Mouse (Mus musculus): Measurements from ENCODE around the gene Snrnp25. TPM values are rescaled to one million over a fixed set of nuclear protein-coding genes. Genes with fewer than 3 reads are reported as not detected.
A peak's percentile ranks its signal among the peaks of the same experiment; 100 is the strongest.

The Snrnp25 gene
- total and polyA plus RNA-seq, 3 experiments = 130 to 158 TPM; not detected in 1

- Histone ChIP-seq H3K27ac (ENCODE audit: control insufficient read depth, low read depth, low read length) (no peak overlapping the region), H3K79me2 (ENCODE audit: control insufficient read depth, insufficient read depth, low read length, poor library complexity) (peaks cover 9% of the 10 kb centered on the region), H3K4me1 (ENCODE audit: control insufficient read depth in 1 of 2, insufficient read depth in 2 of 2, low read length in 2 of 2) (peaks cover 12 to 30% of the 10 kb centered on the region in 2 experiments), H3K27me3 (ENCODE audit: control insufficient read depth in 1 of 2, insufficient read depth in 2 of 2, low read length in 2 of 2) (no peaks in the 10 kb centered on the region), H3K4me3 (ENCODE audit: control insufficient read depth in 1 of 2, insufficient read depth in 1 of 2, low read depth in 2 of 2, low read length in 2 of 2) (no peak overlapping the region), H3K36me3 (ENCODE audit: control insufficient read depth in 1 of 2, insufficient read depth in 2 of 2, low read length in 2 of 2) (peaks cover 0 to 19% of the 10 kb centered on the region in 2 experiments; a peak in 3 of 4 replicates), H3K9me3 (replicated peaks; ENCODE audit: insufficient read depth, low read length) (no peaks in the 10 kb centered on the region), H3K9ac (ENCODE audit: control insufficient read depth, low read depth, low read length, poor library complexity, severe bottlenecking) (no peak overlapping the region)
- no peak for DNase-seq (ENCODE audit: low read depth, low spot score)
- peak in 1 of 3 experiments; percentile 3; a peak in 1 of 6 replicates for TF ChIP-seq CTCF (IDR thresholded peaks at IDR 0.05 in 2 of 3, conservative IDR thresholded peaks at IDR 0.05 in 1 of 3; ENCODE audit: control insufficient read depth in 1 of 3, insufficient read depth in 1 of 3, low read depth in 2 of 3, low read length in 3 of 3, poor library complexity in 1 of 3, severe bottlenecking in 1 of 3)
- TF ChIP-seq CHD1 (IDR thresholded peaks at IDR 0.05; ENCODE audit: low read depth, low read length) = no peak
Measured at GRCm38 (mm10) chr11:32230220-32230619, 25.0 kb downstream of the Snrnp25 start.

DNA sequence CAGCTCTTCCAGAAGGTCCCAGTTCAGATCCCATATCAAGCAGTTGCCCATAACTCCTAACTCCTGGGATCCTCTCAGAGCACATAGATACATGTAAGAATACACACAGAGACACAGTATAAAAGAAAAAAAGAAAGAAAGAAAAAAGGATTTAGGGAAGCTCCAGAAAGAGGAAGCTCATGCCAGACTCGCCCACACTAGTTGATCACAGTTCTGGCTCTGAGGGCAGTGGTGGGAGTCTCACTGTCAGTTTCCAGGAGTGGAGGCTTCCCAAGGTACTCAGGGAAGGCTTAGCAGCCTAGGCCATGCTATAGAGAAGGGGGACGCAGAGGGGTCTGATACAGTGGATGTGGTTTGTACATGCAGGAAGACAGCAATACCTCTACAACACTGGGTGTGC, 25.9 kb downstream of the Snrnp25 start:
- H3K36me3 ChIP-seq (ENCODE audit: control insufficient read depth in 1 of 2, insufficient read depth in 2 of 2, low read length in 2 of 2) = peaks cover 0 to 10% of the 10 kb centered on the region in 2 experiments; a peak in 3 of 4 replicates
- H3K27ac ChIP-seq (ENCODE audit: control insufficient read depth, low read depth, low read length) = peak overlapping the region; percentile 7; the same call in 1 of the 2 replicates
- H3K4me1 ChIP-seq (ENCODE audit: control insufficient read depth in 1 of 2, insufficient read depth in 2 of 2, low read length in 2 of 2) = peaks cover 6 to 21% of the 10 kb centered on the region in 2 experiments
- peak; percentile 81 for DNase-seq (ENCODE audit: low read depth, low spot score)
- no peaks in the 10 kb centered on the region for H3K27me3 ChIP-seq (ENCODE audit: control insufficient read depth in 1 of 2, insufficient read depth in 2 of 2, low read length in 2 of 2)
- H3K79me2 ChIP-seq (ENCODE audit: control insufficient read depth, insufficient read depth, low read length, poor library complexity) = peaks cover 9% of the 10 kb centered on the region
- no peaks in the 10 kb centered on the region for H3K9me3 ChIP-seq (replicated peaks; ENCODE audit: insufficient read depth, low read length)
- H3K4me3 ChIP-seq (ENCODE audit: control insufficient read depth in 1 of 2, insufficient read depth in 1 of 2, low read depth in 2 of 2, low read length in 2 of 2) = no peak overlapping the region
- H3K9ac ChIP-seq (ENCODE audit: control insufficient read depth, low read depth, low read length, poor library complexity, severe bottlenecking) = no peak overlapping the region
- TF ChIP-seq NRF1 (IDR thresholded peaks at IDR 0.05; ENCODE audit: insufficient read depth, low read depth, low read length, poor library complexity, severe bottlenecking) (no peak), ZNF384 (IDR thresholded peaks at IDR 0.05; ENCODE audit: low read depth, low read length) (peak; percentile 40; the same call in 1 of the 2 replicates), EP300 (IDR thresholded peaks at IDR 0.05; ENCODE audit: low read depth in 1 of 2, low read length in 2 of 2) (peak in 1 of 2 experiments; percentile 55; a peak in 1 of 4 replicates), HCFC1 (IDR thresholded peaks at IDR 0.05; ENCODE audit: low read depth, low read length) (no peak), MXI1 (IDR thresholded peaks at IDR 0.05; ENCODE audit: low read depth, low read length) (no peak), TBP (IDR thresholded peaks at IDR 0.05; ENCODE audit: low read depth, low read length) (peak; percentile 69)

DNA sequence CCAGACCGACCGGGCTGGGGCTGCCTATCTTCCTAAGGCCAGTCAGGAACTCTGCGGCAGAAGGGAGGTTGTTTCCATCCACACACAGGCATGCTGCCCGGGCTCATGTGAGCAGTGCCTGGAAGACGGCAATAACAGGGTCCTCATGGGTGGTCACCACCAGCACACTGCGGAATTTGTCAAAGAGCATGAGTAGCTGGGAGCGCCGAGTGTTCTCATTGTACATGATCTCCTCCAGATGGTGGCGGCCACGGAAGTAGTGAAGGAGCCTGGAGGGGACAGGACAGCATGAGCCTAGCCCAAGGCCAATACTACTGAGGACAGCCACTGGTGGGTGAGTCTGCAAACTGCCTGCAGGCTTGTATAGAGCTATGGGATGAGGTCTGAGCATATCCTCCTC, 27.6 kb downstream of the Snrnp25 start:
- no peak for TF ChIP-seq TCF12 (IDR thresholded peaks at IDR 0.05; ENCODE audit: low read depth, low read length)
- no peak for TF ChIP-seq RAD21 (IDR thresholded peaks at IDR 0.05; ENCODE audit: low read depth, low read length)
- no peak for TF ChIP-seq ZKSCAN1 (IDR thresholded peaks at IDR 0.05; ENCODE audit: low read depth, low read length)
- TF ChIP-seq POLR2A (IDR thresholded peaks at IDR 0.05; ENCODE audit: control insufficient read depth in 1 of 2, insufficient read depth in 1 of 2, low read depth in 1 of 2, low read length in 2 of 2, poor library complexity in 1 of 2) = no peak
- TF ChIP-seq ETS1 (IDR thresholded peaks at IDR 0.05; ENCODE audit: low read depth, low read length) = no peak
- TF ChIP-seq MAFK (IDR thresholded peaks at IDR 0.05; ENCODE audit: borderline replicate concordance, low read depth, low read length) = no peak
- TF ChIP-seq POLR2AphosphoS5 (IDR thresholded peaks at IDR 0.05; ENCODE audit: borderline replicate concordance, low read depth, low read length) = no peak
- no peak for TF ChIP-seq CHD1 (IDR thresholded peaks at IDR 0.05; ENCODE audit: low read depth, low read length)
- TF ChIP-seq ZNF384 (IDR thresholded peaks at IDR 0.05; ENCODE audit: low read depth, low read length) = no peak
- no peak for TF ChIP-seq TBP (IDR thresholded peaks at IDR 0.05; ENCODE audit: low read depth, low read length)
- TF ChIP-seq GABPA (IDR thresholded peaks at IDR 0.05; ENCODE audit: low read depth, low read length) = no peak
- TF ChIP-seq MEF2A (IDR thresholded peaks at IDR 0.05; ENCODE audit: extremely low read depth, insufficient replicate concordance, low read depth, low read length, poor library complexity, severe bottlenecking) = no peak
- TF ChIP-seq USF2 (IDR thresholded peaks at IDR 0.05; ENCODE audit: borderline replicate concordance in 1 of 2, insufficient read depth in 1 of 2, low read depth in 1 of 2, low read length in 2 of 2) = no peak
- TF ChIP-seq MYB (IDR thresholded peaks at IDR 0.05; ENCODE audit: low read depth, low read length) = no peak
- TF ChIP-seq SMC3 (IDR thresholded peaks at IDR 0.05; ENCODE audit: low read depth, low read length) = no peak
- no peak for TF ChIP-seq MAZ (IDR thresholded peaks at IDR 0.05; ENCODE audit: low read depth, low read length)
- Histone ChIP-seq H3K27ac (ENCODE audit: control insufficient read depth, low read depth, low read length) (no peak overlapping the region), H3K9me3 (replicated peaks; ENCODE audit: insufficient read depth, low read length) (no peaks in the 10 kb centered on the region), H3K4me1 (ENCODE audit: control insufficient read depth in 1 of 2, insufficient read depth in 2 of 2, low read length in 2 of 2) (peaks cover 6 to 14% of the 10 kb centered on the region in 2 experiments), H3K4me3 (ENCODE audit: control insufficient read depth in 1 of 2, insufficient read depth in 1 of 2, low read depth in 2 of 2, low read length in 2 of 2) (no peak overlapping the region), H3K27me3 (ENCODE audit: control insufficient read depth in 1 of 2, insufficient read depth in 2 of 2, low read length in 2 of 2) (no peaks in the 10 kb centered on the region), H3K9ac (ENCODE audit: control insufficient read depth, low read depth, low read length, poor library complexity, severe bottlenecking) (no peak overlapping the region), H3K79me2 (ENCODE audit: control insufficient read depth, insufficient read depth, low read length, poor library complexity) (no peaks in the 10 kb centered on the region), H3K36me3 (ENCODE audit: control insufficient read depth in 1 of 2, insufficient read depth in 2 of 2, low read length in 2 of 2) (peaks cover 0 to 9% of the 10 kb centered on the region in 2 experiments; a peak in 3 of 4 replicates)
- no peak for DNase-seq (ENCODE audit: low read depth, low spot score)
